ENCODE assay signal across 24 mouse cellular contexts in the genomic region with DNA sequence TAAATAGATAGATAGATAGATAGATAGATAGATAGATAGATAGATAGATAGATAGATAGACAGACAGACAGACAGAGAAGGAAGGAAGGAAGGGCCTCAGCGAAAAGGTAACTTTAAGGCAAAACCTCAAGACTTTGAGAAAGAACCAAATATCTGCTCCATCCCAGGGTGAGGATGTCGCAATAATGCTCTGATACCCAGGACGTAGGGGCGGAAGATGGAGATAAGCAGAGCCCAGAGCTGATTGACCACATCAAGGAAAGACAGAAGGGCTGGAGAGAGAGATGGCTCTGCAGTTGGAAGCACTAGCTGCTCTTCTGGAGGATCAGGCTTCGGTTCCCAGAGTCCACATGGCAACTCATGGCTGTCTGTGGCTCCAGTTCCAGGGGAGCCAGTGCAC. TPM values are rescaled to one million over a fixed set of nuclear protein-coding genes. Genes with fewer than 3 reads are reported as not detected.
"Had no signal": no experiment of that assay in that cellular context is flagged by ENCODE, and none has a peak within 500 bp of the region (broad histone marks: within the 10 kb centered on the region; RNA-seq: fewer than 3 reads in every experiment).

No protein-coding gene starts in this region.

- H3K4me3 ChIP-seq: neural tube, embryonic 13.5 days; neural tube, embryonic 15.5 days; stomach, embryonic 15.5 days had no signal

- DNase-seq: retina, postnatal 1 day; right cerebral cortex, adult 18-20 months; right cerebral cortex, postnatal 14 days; right cerebral cortex, postnatal 25 days; right cerebral cortex, postnatal 4 days; spleen, adult 18-20 months; thymus, adult 18-20 months; thymus, adult 2 months; thymus, postnatal 14 days; thymus, postnatal 25 days; thymus, postnatal 36 days; thymus, postnatal 4 days had no signal

- H3K36me3 ChIP-seq: neural tube, embryonic 13.5 days; neural tube, embryonic 15.5 days; stomach, embryonic 15.5 days had no signal

- H3K27ac ChIP-seq: neural tube, embryonic 13.5 days; neural tube, embryonic 15.5 days; stomach, embryonic 15.5 days; stomach, postnatal 0 days had no signal

- H3K9me3 ChIP-seq: neural tube, embryonic 13.5 days; neural tube, embryonic 15.5 days; stomach, embryonic 15.5 days had no signal

- H3K4me2 ChIP-seq: neural tube, embryonic 13.5 days; neural tube, embryonic 15.5 days; stomach, embryonic 15.5 days had no signal

- H3K27me3 ChIP-seq: neural tube, embryonic 13.5 days; neural tube, embryonic 15.5 days; stomach, embryonic 15.5 days had no signal

- H3K9ac ChIP-seq: neural tube, embryonic 13.5 days; neural tube, embryonic 15.5 days; stomach, embryonic 15.5 days had no signal

RNA-seq across cellular contexts. Expression of a gene that starts 31.6 kb away (rescaled TPM):
- total RNA-seq: neutrophil, adult 5-6 weeks had no signal
- polyA plus RNA-seq: neural tube, embryonic 13.5 days; neural tube, embryonic 14.5 days; neural tube, embryonic 15.5 days; small intestine, adult 2 months; spleen, adult 2 months; stomach, embryonic 14.5 days; stomach, embryonic 15.5 days; stomach, embryonic 16.5 days; testis, adult 2 months; urinary bladder, adult 2 months had no signal

RNA-seq across cellular contexts. Expression of a gene that starts 32.9 kb away (rescaled TPM):
- total RNA-seq: neutrophil, adult 5-6 weeks had no signal
- polyA plus RNA-seq: neural tube, embryonic 13.5 days; neural tube, embryonic 14.5 days; neural tube, embryonic 15.5 days; spleen, adult 2 months; testis, adult 2 months; urinary bladder, adult 2 months had no signal

RNA-seq across cellular contexts. Expression of a gene that starts 40.5 kb away (rescaled TPM):
- total RNA-seq: neutrophil, adult 5-6 weeks had no signal
- polyA plus RNA-seq: neural tube, embryonic 14.5 days; spleen, adult 2 months; testis, adult 2 months had no signal

RNA-seq across cellular contexts. Expression of a gene that starts 52.6 kb away (rescaled TPM):
- total RNA-seq: neutrophil, adult 5-6 weeks had no signal
- polyA plus RNA-seq: neural tube, embryonic 13.5 days; neural tube, embryonic 14.5 days; neural tube, embryonic 15.5 days; small intestine, adult 2 months; spleen, adult 2 months; testis, adult 2 months; urinary bladder, adult 2 months had no signal
